Mouse (Mus musculus) bone marrow, adult 2 months (tissue): ENCODE results near the gene Cacna2d2. TPM values are rescaled to one million over a fixed set of nuclear protein-coding genes. Genes with fewer than 3 reads are reported as not detected.
A peak's percentile ranks its signal among the peaks of the same experiment; 100 is the strongest.

Experiments used
- H3K27ac ChIP-seq: fragments of 200-500 bp; 2 replicates; pipeline ENCODE4 v1.5.1; 2012; ENCODE audit warnings: low read depth, mild to moderate bottlenecking, control low read depth, inconsistent platforms, low read length; ENCODE audit not compliant: control insufficient read depth, poor library complexity, insufficient read depth
- H3K4me1 ChIP-seq: fragments of 200-500 bp; 2 replicates; pipeline ENCODE4 v1.6.1; 2011; ENCODE audit warnings: low read length; ENCODE audit not compliant: control insufficient read depth, insufficient read depth
- H3K4me3 ChIP-seq: fragments of 200-500 bp; replicated peaks from 2 replicates; pipeline ENCODE3; 2011; ENCODE audit warnings: mild to moderate bottlenecking, low read depth, low read length, control low read depth; ENCODE audit not compliant: control insufficient read depth
- CTCF ChIP-seq: fragments of 200-500 bp; IDR thresholded peaks from 2 replicates; pipeline ENCODE4 v1.5.1; 2011; ENCODE audit warnings: low read length, control low read depth; ENCODE audit not compliant: control insufficient read depth, insufficient read depth
- POLR2A ChIP-seq: fragments of 200-500 bp; IDR thresholded peaks from 2 replicates; pipeline ENCODE4 v1.6.1; 2011; ENCODE audit warnings: low read depth, mild to moderate bottlenecking, control low read depth, low read length, borderline replicate concordance; ENCODE audit not compliant: control insufficient read depth
- WGBS: fragments of 180-500 bp; shearing (Covaris S2); methylation state at CpG from one replicate; pipeline ENCODE4 v1.1.7; 2018; 5-methylcytosine and 5-hydroxymethylcytosine counted together
- polyA plus RNA-seq: library from polyadenylated mRNA; stranded (reverse); fragments of >200 nt; gene quantifications from 2 replicates; pipeline ENCODE4 v1.2.4, GENCODE M21; 2011; ENCODE audit warnings: low replicate concordance; ENCODE audit not compliant: missing spikeins, insufficient read depth, insufficient read length

The Cacna2d2 gene
- polyA plus RNA-seq, 1 experiment = not detected

DNA sequence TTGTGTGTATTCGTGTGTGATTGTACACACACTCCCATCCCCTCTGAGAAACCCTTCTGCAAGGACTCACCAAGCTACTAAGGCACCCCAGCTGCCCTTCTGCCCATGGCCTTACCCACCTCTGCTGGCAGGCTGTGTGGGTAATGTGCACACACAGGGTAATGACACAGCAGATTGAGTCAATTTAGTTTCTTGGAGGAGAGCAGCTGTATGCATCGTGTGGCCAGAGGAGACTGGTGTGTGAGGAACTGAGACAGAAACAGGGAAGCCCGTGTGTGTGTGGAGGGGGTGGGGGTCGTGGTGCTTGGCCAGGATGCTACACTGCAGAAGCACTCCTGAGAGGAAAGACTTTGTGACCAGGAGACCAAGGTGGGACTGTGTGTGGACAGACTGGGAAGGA, 27.0 kb upstream of the Cacna2d2 start:
- H3K4me3 ChIP-seq = no peak overlapping the region
- H3K4me1 ChIP-seq = peaks cover 7% of the 10 kb centered on the region
- TF ChIP-seq POLR2A = no peak
- no peak for TF ChIP-seq CTCF
- H3K27ac ChIP-seq = no peak overlapping the region
- 11% methylated on average over 4 of the region's 4 CpGs for WGBS

DNA sequence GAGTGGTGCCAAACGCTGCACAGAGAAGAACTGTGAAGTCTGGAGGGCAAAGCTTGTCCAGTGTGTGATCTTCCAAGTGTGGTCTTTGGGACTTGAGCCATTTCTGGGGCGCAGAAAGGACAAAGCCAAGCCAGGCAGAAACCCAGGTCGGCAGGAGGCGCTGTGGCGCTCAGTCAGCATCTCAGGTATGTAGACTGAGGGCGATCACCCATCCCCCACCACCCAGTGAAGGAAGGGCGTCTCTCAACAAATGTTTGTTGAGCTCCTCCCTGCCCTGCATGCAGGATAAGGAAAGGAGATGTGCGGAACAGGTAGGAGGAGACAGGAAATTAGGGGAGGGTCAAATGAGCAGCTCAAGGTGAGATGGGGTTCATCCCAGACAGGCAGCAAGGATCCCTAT, 24.8 kb upstream of the Cacna2d2 start:
- 27% methylated on average over 8 of the region's 8 CpGs for WGBS
- Histone ChIP-seq H3K4me1 (peaks cover 5% of the 10 kb centered on the region), H3K4me3 (no peak overlapping the region), H3K27ac (no peak overlapping the region)
- TF ChIP-seq CTCF = peak; percentile 42
- no peak for TF ChIP-seq POLR2A

DNA sequence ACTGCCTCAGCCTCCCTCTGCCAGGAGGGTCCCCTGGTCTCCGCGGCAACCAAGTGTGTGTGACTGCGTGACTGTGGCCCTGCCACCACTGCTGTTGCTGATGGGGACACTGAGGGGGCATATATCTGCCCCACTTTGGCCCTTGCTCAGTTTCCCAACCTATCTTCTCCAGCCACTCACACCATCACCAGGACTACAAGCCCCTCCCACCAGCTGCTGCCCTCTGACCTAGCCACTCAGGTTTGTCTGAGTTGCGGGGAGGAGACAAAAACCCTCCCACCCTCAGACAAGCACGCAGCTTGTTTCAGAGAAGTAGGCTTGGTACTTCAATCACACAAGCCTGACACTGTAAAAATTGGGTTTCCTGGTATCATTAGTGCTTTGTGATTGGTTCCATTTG, 24.0 kb upstream of the Cacna2d2 start:
- H3K4me1 ChIP-seq = peaks cover 5% of the 10 kb centered on the region
- TF ChIP-seq POLR2A (no peak), CTCF (no peak)
- 39% methylated on average over 5 of the region's 5 CpGs for WGBS
- H3K27ac ChIP-seq = no peak overlapping the region
- H3K4me3 ChIP-seq = no peak overlapping the region

DNA sequence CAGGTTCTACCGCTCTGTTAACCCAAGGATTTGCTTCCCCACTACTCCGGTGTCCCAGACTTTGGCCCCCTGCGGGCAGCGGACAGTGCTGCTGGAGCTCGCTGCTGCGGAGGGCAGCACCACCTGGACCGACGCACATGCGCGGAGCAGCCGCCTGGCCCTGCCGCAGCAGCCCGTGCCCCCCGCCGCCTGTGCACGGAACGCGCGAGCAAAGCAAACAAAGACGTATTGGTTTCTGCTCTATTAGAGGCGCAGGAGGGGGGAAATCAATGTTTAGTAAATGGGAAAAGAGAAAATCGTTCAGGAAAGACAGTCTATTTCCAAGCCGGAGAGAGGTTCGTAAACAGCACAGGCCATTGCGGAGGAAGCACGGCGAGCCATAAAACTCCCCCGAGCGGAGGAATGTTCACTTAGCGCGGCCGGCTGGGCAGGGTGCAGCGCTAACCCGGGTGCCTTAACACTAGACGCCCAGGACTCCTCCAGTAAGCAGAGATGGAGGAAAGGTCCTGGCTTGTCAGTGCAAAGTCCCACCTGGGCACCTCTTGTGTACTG, 21.4 kb upstream of the Cacna2d2 start:
- Histone ChIP-seq H3K4me1 (no peaks in the 10 kb centered on the region; the same call in 1 of the 2 replicates), H3K4me3 (no peak overlapping the region), H3K27ac (no peak overlapping the region)
- no peak for TF ChIP-seq POLR2A
- TF ChIP-seq CTCF = no peak
- 2% methylated on average over 35 of the region's 35 CpGs for WGBS

DNA sequence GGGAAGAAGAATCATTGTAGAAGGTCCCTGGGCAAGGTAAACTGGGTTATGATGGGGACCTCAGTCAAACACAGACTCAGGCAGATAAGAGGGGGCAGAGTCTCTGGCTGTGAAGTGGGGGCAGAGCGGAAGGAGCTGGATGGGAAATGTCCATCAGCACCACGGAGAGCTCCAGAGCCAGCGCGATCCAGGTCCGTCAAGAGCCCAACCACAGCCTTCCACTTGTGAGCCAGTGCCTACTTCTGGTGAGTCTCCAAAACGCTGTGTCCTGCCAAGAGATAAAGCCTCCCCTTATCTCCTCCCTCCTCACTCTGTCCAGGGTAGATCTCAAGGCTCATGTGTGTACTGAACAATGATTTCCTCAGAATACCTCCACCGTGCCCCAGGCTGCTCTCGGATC, 17.7 kb upstream of the Cacna2d2 start:
- H3K4me1 ChIP-seq = no peaks in the 10 kb centered on the region
- TF ChIP-seq POLR2A (no peak), CTCF (no peak)
- H3K27ac ChIP-seq = no peak overlapping the region
- 14% methylated on average over 8 of the region's 8 CpGs for WGBS
- H3K4me3 ChIP-seq = no peak overlapping the region

DNA sequence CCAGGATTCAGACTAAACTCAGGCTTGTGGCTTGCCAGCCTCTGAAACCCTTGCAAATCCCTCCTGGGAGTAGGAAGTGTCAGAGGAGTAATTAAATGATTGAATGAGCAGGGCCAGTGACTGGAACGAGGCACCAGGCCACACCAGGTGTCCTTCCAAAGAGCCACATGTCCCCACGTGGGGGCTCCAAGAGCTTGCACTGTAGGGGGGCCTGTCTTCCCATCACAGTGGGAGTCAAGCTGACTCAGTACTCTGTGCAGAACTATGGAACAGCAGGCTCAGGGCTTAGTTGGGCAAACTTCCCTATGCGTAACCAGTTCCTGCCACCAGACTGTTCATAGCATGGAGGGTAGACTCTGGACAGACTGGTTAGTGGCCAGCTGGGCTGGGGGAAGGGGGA, 15.0 kb upstream of the Cacna2d2 start:
- Histone ChIP-seq H3K27ac (no peak overlapping the region), H3K4me1 (no peaks in the 10 kb centered on the region), H3K4me3 (no peak overlapping the region)
- 23% methylated on average over 3 of the region's 3 CpGs for WGBS
- TF ChIP-seq CTCF = no peak
- TF ChIP-seq POLR2A = no peak

DNA sequence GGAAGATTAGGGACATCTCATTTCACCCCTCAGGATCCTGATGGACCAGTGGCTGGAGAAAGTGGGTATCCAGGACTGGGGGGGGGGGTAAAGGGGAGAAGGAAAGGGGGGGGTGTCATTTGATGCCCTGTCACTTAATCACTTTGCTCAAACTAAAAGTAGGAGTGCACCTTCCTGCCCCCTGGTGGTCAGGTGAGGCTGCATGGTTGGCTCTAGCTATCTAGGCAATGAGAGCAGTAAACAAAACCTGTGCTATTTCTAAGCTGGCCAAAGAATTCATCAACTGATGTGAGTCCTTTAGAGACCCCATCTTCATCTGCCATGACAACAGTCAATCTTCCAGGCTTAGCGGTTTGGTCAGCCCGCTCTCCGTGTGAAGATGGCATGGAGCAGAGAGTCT, 12.7 kb upstream of the Cacna2d2 start:
- no peak overlapping the region for H3K4me3 ChIP-seq
- TF ChIP-seq POLR2A (no peak), CTCF (peak; percentile 73)
- 70% methylated on average over 3 of the region's 3 CpGs for WGBS
- H3K27ac ChIP-seq = no peak overlapping the region
- H3K4me1 ChIP-seq = no peaks in the 10 kb centered on the region

DNA sequence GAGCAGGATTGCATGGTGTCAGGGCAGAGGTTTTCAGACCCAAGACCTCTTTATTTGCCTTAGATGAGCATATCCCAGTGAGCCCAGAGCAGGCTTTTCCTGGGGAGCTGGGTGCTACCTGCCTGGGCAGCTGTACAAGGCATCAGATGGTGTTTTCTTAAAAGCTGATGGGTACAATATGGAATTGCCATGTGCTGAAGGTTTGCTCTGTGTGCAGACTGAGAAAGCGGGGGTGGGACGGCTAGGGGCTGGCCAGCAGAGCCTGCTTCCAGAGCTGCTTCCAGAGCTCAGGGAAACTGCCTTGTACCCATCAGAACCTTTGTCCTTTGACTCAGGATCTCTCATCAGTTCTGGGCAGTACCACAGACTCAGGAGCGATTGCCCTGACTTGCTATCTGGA, 11.7 kb upstream of the Cacna2d2 start:
- TF ChIP-seq CTCF (no peak), POLR2A (no peak)
- WGBS = 91% methylated on average over 3 of the region's 3 CpGs
- Histone ChIP-seq H3K27ac (no peak overlapping the region), H3K4me1 (no peaks in the 10 kb centered on the region), H3K4me3 (no peak overlapping the region)

DNA sequence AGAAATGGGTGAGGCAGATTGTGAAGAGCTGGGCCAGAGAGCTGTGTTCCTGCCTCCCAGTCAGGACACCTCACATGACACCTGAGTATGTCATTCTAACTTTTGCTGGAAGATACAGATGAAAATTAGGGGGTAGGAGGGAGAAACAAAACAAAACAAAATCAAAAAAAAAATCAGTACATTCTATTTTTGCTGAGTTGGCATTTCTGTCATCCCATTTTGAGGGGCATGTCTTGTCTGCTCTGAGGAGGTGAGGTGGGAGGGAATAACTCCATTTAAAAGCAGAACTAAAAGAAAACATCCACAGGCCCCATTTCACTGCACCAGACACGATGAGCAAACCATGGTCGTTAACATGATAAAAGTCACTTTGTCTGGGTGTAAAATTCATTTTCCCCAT, 11.1 kb upstream of the Cacna2d2 start:
- Histone ChIP-seq H3K4me1 (no peaks in the 10 kb centered on the region), H3K27ac (no peak overlapping the region), H3K4me3 (no peak overlapping the region)
- 50% methylated on average over 2 of the region's 2 CpGs for WGBS
- no peak for TF ChIP-seq CTCF
- TF ChIP-seq POLR2A = no peak
